28 mouse cellular contexts compared by ENCODE assay signal in the genomic region with DNA sequence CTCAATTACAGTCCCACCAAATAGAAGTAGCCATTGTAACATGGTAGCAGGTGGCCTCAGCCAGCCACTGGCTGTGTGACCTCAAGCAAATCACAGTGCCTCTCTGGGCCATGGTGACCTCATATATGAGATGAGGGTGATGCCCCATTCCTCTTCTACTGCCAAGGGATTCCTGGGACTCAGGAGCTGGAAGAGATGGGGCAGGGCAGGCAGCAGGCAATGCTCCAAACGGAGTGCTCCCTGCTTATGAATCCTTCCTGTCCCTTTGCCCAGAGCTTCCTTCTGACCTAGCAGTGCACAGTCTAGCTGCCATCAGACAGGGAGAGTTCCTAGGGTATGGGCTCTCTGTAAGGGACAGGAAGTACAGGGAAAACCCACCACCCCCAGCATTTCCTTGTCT. TPM values are rescaled to one million over a fixed set of nuclear protein-coding genes. Genes with fewer than 3 reads are reported as not detected.
DNase-seq lines count a peak whose midpoint lies in the region; ATAC-seq and TF ChIP-seq lines count a peak whose summit lies in the region.
"Had no signal": no experiment of that assay in that cellular context is flagged by ENCODE, and none has a peak within 500 bp of the region (broad histone marks: within the 10 kb centered on the region; RNA-seq: fewer than 3 reads in every experiment).

No protein-coding gene starts in this region.

- H3K36me3 ChIP-seq in intestine, embryonic 16.5 days (ENCODE audit: control insufficient read depth, insufficient read depth, low read length): 0 out of 2 replicates have a peak, but pooled peaks cover 8% of the 10 kb centered on the region
- H3K36me3 ChIP-seq in intestine, embryonic 15.5 days: no peaks in the 10 kb centered on the region
- peaks cover 1% of the 10 kb centered on the region; the same call in 1 of the 2 replicates for H3K36me3 ChIP-seq in kidney, adult 2 months (ENCODE audit: control insufficient read depth, insufficient read depth, low read length)
- H3K36me3 ChIP-seq in kidney, embryonic 14.5 days (ENCODE audit: control insufficient read depth, insufficient read depth, low read length): no peaks in the 10 kb centered on the region
- peaks cover 64% of the 10 kb centered on the region for H3K36me3 ChIP-seq in liver, adult 2 months (ENCODE audit: control insufficient read depth, insufficient read depth, low read length)
- H3K36me3 ChIP-seq in liver, embryonic 11.5 days (ENCODE audit: control insufficient read depth, insufficient read depth, low read length): no peaks in the 10 kb centered on the region
- no peaks in the 10 kb centered on the region for H3K36me3 ChIP-seq in midbrain, embryonic 11.5 days (ENCODE audit: control insufficient read depth, insufficient read depth, low read length)
- H3K36me3 ChIP-seq in midbrain, embryonic 14.5 days (ENCODE audit: control insufficient read depth, insufficient read depth, low read length): no peaks in the 10 kb centered on the region
- H3K36me3 ChIP-seq: embryonic facial prominence, embryonic 13.5 days; embryonic facial prominence, embryonic 15.5 days; forebrain, embryonic 10.5 days; forebrain, embryonic 12.5 days; G1E had no signal

- no peak overlapping the region for H3K4me3 ChIP-seq in intestine, embryonic 16.5 days (ENCODE audit: low read length)
- no peak overlapping the region for H3K4me3 ChIP-seq in intestine, embryonic 15.5 days (replicated peaks)
- no peak overlapping the region for H3K4me3 ChIP-seq in kidney, adult 2 months (ENCODE audit: insufficient read depth, low read depth, low read length)
- no peak overlapping the region for H3K4me3 ChIP-seq in kidney, embryonic 14.5 days (ENCODE audit: low read length)
- no peak overlapping the region for H3K4me3 ChIP-seq in liver, adult 2 months (ENCODE audit: insufficient read depth, low read depth, low read length)
- H3K4me3 ChIP-seq in liver, embryonic 11.5 days (ENCODE audit: low read depth, low read length): no peak overlapping the region
- H3K4me3 ChIP-seq in midbrain, embryonic 11.5 days (ENCODE audit: low read depth, low read length): no peak overlapping the region
- no peak overlapping the region for H3K4me3 ChIP-seq in midbrain, embryonic 14.5 days (replicated peaks; ENCODE audit: low read depth, low read length)
- H3K4me3 ChIP-seq: embryonic facial prominence, embryonic 13.5 days; embryonic facial prominence, embryonic 15.5 days; erythroblast, embryonic 14.5 days; forebrain, embryonic 10.5 days; forebrain, embryonic 12.5 days had no signal

- peaks cover 18% of the 10 kb centered on the region; the same call in 1 of the 2 replicates for H3K4me1 ChIP-seq in intestine, embryonic 16.5 days (ENCODE audit: control insufficient read depth, insufficient read depth, low read length)
- H3K4me1 ChIP-seq in intestine, embryonic 15.5 days (replicated peaks): peaks cover 13% of the 10 kb centered on the region; the same call in 1 of the 2 replicates
- H3K4me1 ChIP-seq in kidney, adult 2 months (ENCODE audit: control insufficient read depth, insufficient read depth, low read length): peaks cover 33% of the 10 kb centered on the region
- no peaks in the 10 kb centered on the region for H3K4me1 ChIP-seq in kidney, embryonic 14.5 days (ENCODE audit: control insufficient read depth, insufficient read depth, low read length)
- peaks cover 61% of the 10 kb centered on the region for H3K4me1 ChIP-seq in liver, adult 2 months (ENCODE audit: control insufficient read depth, insufficient read depth, low read length)
- H3K4me1 ChIP-seq in liver, embryonic 11.5 days (replicated peaks; ENCODE audit: control insufficient read depth, insufficient read depth, low read length): peaks cover 6% of the 10 kb centered on the region
- no peaks in the 10 kb centered on the region for H3K4me1 ChIP-seq in midbrain, embryonic 11.5 days (ENCODE audit: control insufficient read depth, insufficient read depth, low read length)
- no peaks in the 10 kb centered on the region for H3K4me1 ChIP-seq in midbrain, embryonic 14.5 days (ENCODE audit: control insufficient read depth, insufficient read depth, low read length)
- H3K4me1 ChIP-seq: embryonic facial prominence, embryonic 13.5 days; embryonic facial prominence, embryonic 15.5 days; forebrain, embryonic 10.5 days; forebrain, embryonic 12.5 days had no signal

- no peak overlapping the region for H3K9ac ChIP-seq in intestine, embryonic 16.5 days (ENCODE audit: low read depth, low read length)
- H3K9ac ChIP-seq in intestine, embryonic 15.5 days: no peak overlapping the region
- H3K9ac ChIP-seq in kidney, embryonic 14.5 days (ENCODE audit: low read depth, low read length): no peak overlapping the region
- peak overlapping the region; percentile 20 for H3K9ac ChIP-seq in liver, adult 2 months (ENCODE audit: low read depth, low read length)
- no peak overlapping the region; the same call in 1 of the 2 replicates for H3K9ac ChIP-seq in liver, embryonic 11.5 days (ENCODE audit: low read depth, low read length)
- H3K9ac ChIP-seq in midbrain, embryonic 11.5 days (ENCODE audit: low read length): no peak overlapping the region
- no peak overlapping the region for H3K9ac ChIP-seq in midbrain, embryonic 14.5 days (replicated peaks; ENCODE audit: low read length)
- H3K9ac ChIP-seq: embryonic facial prominence, embryonic 13.5 days; embryonic facial prominence, embryonic 15.5 days; forebrain, embryonic 12.5 days had no signal

- WGBS in intestine, embryonic 16.5 days: 69% methylated on average over 1 of the region's 1 CpGs
- WGBS in intestine, embryonic 15.5 days: 67% methylated on average over 1 of the region's 1 CpGs
- 45% methylated on average over 1 of the region's 1 CpGs for WGBS in kidney, adult 2 months
- 100% methylated on average over 1 of the region's 1 CpGs for WGBS in kidney, embryonic 14.5 days
- 7% methylated on average over 1 of the region's 1 CpGs for WGBS in liver, adult 2 months
- WGBS in liver, embryonic 11.5 days: 47% methylated on average over 1 of the region's 1 CpGs
- WGBS in midbrain, embryonic 11.5 days: 65% methylated on average over 1 of the region's 1 CpGs
- WGBS in midbrain, embryonic 14.5 days: 77% methylated on average over 1 of the region's 1 CpGs

- ATAC-seq in intestine, embryonic 16.5 days: no peak
- no peak for ATAC-seq in intestine, embryonic 15.5 days
- ATAC-seq in kidney, embryonic 14.5 days (ENCODE audit: low FRiP score, low TSS enrichment): no peak
- ATAC-seq in liver, embryonic 11.5 days (replicated peaks; ENCODE audit: low FRiP score): no peak
- ATAC-seq in midbrain, embryonic 11.5 days (ENCODE audit: low FRiP score): no peak
- no peak for ATAC-seq in midbrain, embryonic 14.5 days (ENCODE audit: low FRiP score, low TSS enrichment)
- ATAC-seq: CD4-positive, CD25-positive, alpha-beta regulatory T cell, adult 4 months; forebrain, embryonic 14.5 days had no signal

- DNase-seq in kidney, adult 2 months: peak; percentile 68
- DNase-seq in liver, adult 2 months (ENCODE audit: extremely low read depth, low read depth, low spot score): peak; percentile 70
- no peak for DNase-seq in liver, embryonic 11.5 days (ENCODE audit: low spot score)
- peak; percentile 14 for DNase-seq in midbrain, embryonic 11.5 days (ENCODE audit: low spot score, missing footprints)
- DNase-seq in midbrain, embryonic 14.5 days: no peak
- DNase-seq: adrenal gland, adult 2 months; adrenal gland, postnatal 10 days; adrenal gland, postnatal 25 days; B cell, adult 2 months; cerebellum, adult 11 months; cerebellum, adult 18-20 months; cerebellum, adult 8-10 months; cerebellum, adult 9-11 months; cerebellum, postnatal 36 days; embryo, embryonic 11 days had no signal

- no peak for TF ChIP-seq POLR2A in kidney, adult 2 months (IDR thresholded peaks at IDR 0.05; ENCODE audit: low read depth, low read length)
- no peak for TF ChIP-seq POLR2A in liver, adult 2 months (IDR thresholded peaks at IDR 0.05; ENCODE audit: extremely low read depth, insufficient read depth, low read length)

- no peak overlapping the region for H3K4me2 ChIP-seq in intestine, embryonic 16.5 days (ENCODE audit: low read depth, low read length)
- no peak overlapping the region for H3K4me2 ChIP-seq in intestine, embryonic 15.5 days (replicated peaks)
- no peak overlapping the region for H3K4me2 ChIP-seq in kidney, embryonic 14.5 days (replicated peaks; ENCODE audit: low read depth, low read length)
- H3K4me2 ChIP-seq in liver, embryonic 11.5 days: no peak overlapping the region
- no peak overlapping the region for H3K4me2 ChIP-seq in midbrain, embryonic 11.5 days
- H3K4me2 ChIP-seq in midbrain, embryonic 14.5 days (ENCODE audit: low read length): no peak overlapping the region
- H3K4me2 ChIP-seq: embryonic facial prominence, embryonic 13.5 days; embryonic facial prominence, embryonic 15.5 days; forebrain, embryonic 12.5 days had no signal

- H3K27ac ChIP-seq in intestine, embryonic 16.5 days (ENCODE audit: low read length): 0 out of 2 replicates have a peak overlapping the region, but pooled peaks have one; percentile 7
- no peak overlapping the region for H3K27ac ChIP-seq in intestine, embryonic 15.5 days
- H3K27ac ChIP-seq in kidney, adult 2 months (ENCODE audit: insufficient read depth, low read depth, low read length): peak overlapping the region; percentile 88
- no peak overlapping the region for H3K27ac ChIP-seq in kidney, embryonic 14.5 days (ENCODE audit: low read depth, low read length)
- peak overlapping the region; percentile 74 for H3K27ac ChIP-seq in liver, adult 2 months (replicated peaks; ENCODE audit: insufficient read depth, low read depth, low read length)
- H3K27ac ChIP-seq in liver, embryonic 11.5 days (ENCODE audit: low read depth, low read length): no peak overlapping the region
- no peak overlapping the region for H3K27ac ChIP-seq in midbrain, embryonic 11.5 days (ENCODE audit: low read depth, low read length)
- no peak overlapping the region for H3K27ac ChIP-seq in midbrain, embryonic 14.5 days (replicated peaks; ENCODE audit: low read depth, low read length)
- H3K27ac ChIP-seq: embryonic facial prominence, embryonic 13.5 days; embryonic facial prominence, embryonic 15.5 days; forebrain, embryonic 10.5 days; forebrain, embryonic 12.5 days had no signal

- TF ChIP-seq CTCF in kidney, adult 2 months (conservative IDR thresholded peaks at IDR 0.05; ENCODE audit: insufficient read depth, insufficient read length, low read depth, low read length): no peak
- TF ChIP-seq CTCF in liver, adult 2 months (IDR thresholded peaks at IDR 0.05; ENCODE audit: low read depth, low read length): no peak

- H3K27me3 ChIP-seq in intestine, embryonic 16.5 days (replicated peaks; ENCODE audit: control insufficient read depth, insufficient read depth, low read length): no peaks in the 10 kb centered on the region
- no peaks in the 10 kb centered on the region for H3K27me3 ChIP-seq in intestine, embryonic 15.5 days (replicated peaks)
- no peaks in the 10 kb centered on the region for H3K27me3 ChIP-seq in kidney, adult 2 months (replicated peaks; ENCODE audit: control insufficient read depth, insufficient read depth, low read length)
- H3K27me3 ChIP-seq in kidney, embryonic 14.5 days (ENCODE audit: control insufficient read depth, insufficient read depth, low read length): no peaks in the 10 kb centered on the region
- no peaks in the 10 kb centered on the region for H3K27me3 ChIP-seq in liver, adult 2 months (ENCODE audit: control insufficient read depth, insufficient read depth, low read length)
- H3K27me3 ChIP-seq in liver, embryonic 11.5 days (replicated peaks; ENCODE audit: control insufficient read depth, insufficient read depth, low read length): no peaks in the 10 kb centered on the region; the same call in 1 of the 2 replicates
- H3K27me3 ChIP-seq in midbrain, embryonic 11.5 days (ENCODE audit: control insufficient read depth, insufficient read depth, low read length): no peaks in the 10 kb centered on the region
- no peaks in the 10 kb centered on the region for H3K27me3 ChIP-seq in midbrain, embryonic 14.5 days (ENCODE audit: control insufficient read depth, insufficient read depth, low read length)
- H3K27me3 ChIP-seq: embryonic facial prominence, embryonic 13.5 days; forebrain, embryonic 12.5 days had no signal

- H3K9me3 ChIP-seq in intestine, embryonic 16.5 days (ENCODE audit: control insufficient read depth, low read length): no peaks in the 10 kb centered on the region
- no peaks in the 10 kb centered on the region for H3K9me3 ChIP-seq in intestine, embryonic 15.5 days
- no peaks in the 10 kb centered on the region for H3K9me3 ChIP-seq in kidney, embryonic 14.5 days (ENCODE audit: control insufficient read depth, low read length)
- no peaks in the 10 kb centered on the region for H3K9me3 ChIP-seq in liver, embryonic 11.5 days (ENCODE audit: control insufficient read depth, low read length)
- no peaks in the 10 kb centered on the region for H3K9me3 ChIP-seq in midbrain, embryonic 11.5 days (ENCODE audit: control insufficient read depth, low read length)
- H3K9me3 ChIP-seq in midbrain, embryonic 14.5 days (ENCODE audit: control insufficient read depth, low read length): no peaks in the 10 kb centered on the region
- H3K9me3 ChIP-seq: embryonic facial prominence, embryonic 13.5 days; embryonic facial prominence, embryonic 15.5 days; forebrain, embryonic 10.5 days; forebrain, embryonic 12.5 days; G1E had no signal

- H3K79me2 ChIP-seq in liver, adult 2 months (ENCODE audit: control insufficient read depth, insufficient read depth, low read length): no peaks in the 10 kb centered on the region

RNA-seq across cellular contexts. Expression of gene Ttpal, which starts 43.6 kb away (rescaled TPM):
- polyA plus RNA-seq in intestine, embryonic 16.5 days (2015; fragmentation: Nextera tagmentation; extraction: Ambion mirVana): 22.2 and 22.9 TPM in 2 replicates
- polyA plus RNA-seq in intestine, embryonic 15.5 days (2015; fragmentation: Nextera tagmentation; extraction: Ambion mirVana): 25.7 and 26.5 TPM in 2 replicates
- 11.3 and 12.0 TPM in 2 replicates for polyA plus RNA-seq in kidney, adult 2 months (2012; rRNA removed)
- polyA plus RNA-seq in kidney, embryonic 14.5 days (2014; fragmentation: Nextera tagmentation; extraction: Ambion mirVana): 16.0 and 40.3 TPM in 2 replicates
- 9.3 and 9.7 TPM in 2 replicates for total RNA-seq in liver, adult 2 months (2014; rRNA removed)
- polyA plus RNA-seq in liver, adult 2 months (2012; rRNA removed): 8.1 and 12.4 TPM in 2 replicates
- polyA plus RNA-seq in liver, embryonic 11.5 days (2014; fragmentation: Nextera tagmentation; extraction: Ambion mirVana): 26.1 and 29.2 TPM in 2 replicates
- 39.9 and 44.5 TPM in 2 replicates for polyA plus RNA-seq in midbrain, embryonic 11.5 days (2014; fragmentation: Nextera tagmentation; extraction: Ambion mirVana)
- 39.5 and 60.6 TPM in 2 replicates for polyA plus RNA-seq in midbrain, embryonic 14.5 days (2014; fragmentation: Nextera tagmentation; extraction: Ambion mirVana)

RNA-seq across cellular contexts. Expression of gene Hnf4a, which starts 51.9 kb away (rescaled TPM):
- polyA plus RNA-seq in intestine, embryonic 16.5 days (2015; fragmentation: Nextera tagmentation; extraction: Ambion mirVana): 86.6 and 88.5 TPM in 2 replicates
- 85.1 and 85.9 TPM in 2 replicates for polyA plus RNA-seq in intestine, embryonic 15.5 days (2015; fragmentation: Nextera tagmentation; extraction: Ambion mirVana)
- polyA plus RNA-seq in kidney, adult 2 months (2012; rRNA removed): 354 and 376 TPM in 2 replicates
- 6.0 and 10.7 TPM in 2 replicates for polyA plus RNA-seq in kidney, embryonic 14.5 days (2014; fragmentation: Nextera tagmentation; extraction: Ambion mirVana)
- total RNA-seq in liver, adult 2 months (2014; rRNA removed): 164 and 213 TPM in 2 replicates
- 260 and 313 TPM in 2 replicates for polyA plus RNA-seq in liver, adult 2 months (2012; rRNA removed)
- 18.9 and 20.0 TPM in 2 replicates for polyA plus RNA-seq in liver, embryonic 11.5 days (2014; fragmentation: Nextera tagmentation; extraction: Ambion mirVana)
- not detected in 2 replicates for polyA plus RNA-seq in midbrain, embryonic 11.5 days (2014; fragmentation: Nextera tagmentation; extraction: Ambion mirVana)
- not detected in 2 replicates for polyA plus RNA-seq in midbrain, embryonic 14.5 days (2014; fragmentation: Nextera tagmentation; extraction: Ambion mirVana)
- total RNA-seq: adrenal gland, postnatal 25 days; CH12.LX had no signal
- polyA plus RNA-seq: CD4-positive, CD25-positive, alpha-beta regulatory T cell, adult 4 months; embryonic facial prominence, embryonic 11.5 days; embryonic facial prominence, embryonic 13.5 days; embryonic facial prominence, embryonic 15.5 days; forebrain, embryonic 10.5 days; forebrain, embryonic 12.5 days; forebrain, embryonic 14.5 days had no signal

Comparison
In these comparisons a context has a peak if more than half of its experiments do, and no peak if none do; other contexts are left out.
1. H3K27ac ChIP-seq: peak in intestine, embryonic 16.5 days (single experiment), kidney, adult 2 months (single experiment) and liver, adult 2 months (single experiment); none in intestine, embryonic 15.5 days (single experiment), kidney, embryonic 14.5 days (single experiment), liver, embryonic 11.5 days (single experiment), midbrain, embryonic 11.5 days (single experiment) and midbrain, embryonic 14.5 days (single experiment).
2. DNase-seq: peak in kidney, adult 2 months (single experiment), liver, adult 2 months (single experiment) and midbrain, embryonic 11.5 days (single experiment); none in liver, embryonic 11.5 days (single experiment) and midbrain, embryonic 14.5 days (single experiment).